Mouse (Mus musculus) olfactory bulb, adult 2 months (tissue): ENCODE data around the gene Mical2.

ENCODE experiments used
- CTCF ChIP-seq: fragments of 200-500 bp; IDR thresholded peaks from 2 replicates; pipeline ENCODE4 v1.5.1; 2012; ENCODE audit warnings: low read depth, mild to moderate bottlenecking, low read length, moderate library complexity; ENCODE audit not compliant: insufficient read depth
- POLR2A ChIP-seq: fragments of 200-500 bp; IDR thresholded peaks from 2 replicates; pipeline ENCODE4 v1.6.1; 2012; ENCODE audit warnings: mild to moderate bottlenecking, low read depth, low read length, moderate library complexity; ENCODE audit not compliant: insufficient read depth

- TF ChIP-seq POLR2A (no peak), CTCF (no peak)
Measured at GRCm38 (mm10) chr7:112455566-112456110, 230.0 kb downstream of the Mical2 start.
